Mouse (Mus musculus) cerebellum, adult 2 months (tissue): ENCODE results near the gene Rrp7a.
A peak's percentile ranks its signal among the peaks of the same experiment; 100 is the strongest.

ENCODE experiments used
- CTCF ChIP-seq: fragments of 200-500 bp; IDR thresholded peaks from 2 replicates; pipeline ENCODE4 v1.5.1; 2011; ENCODE audit warnings: low read depth, mild to moderate bottlenecking, control low read depth, low read length, moderate library complexity, borderline replicate concordance; ENCODE audit not compliant: insufficient read depth
- POLR2A ChIP-seq: fragments of 200-500 bp; IDR thresholded peaks from 2 replicates; pipeline ENCODE4 v1.6.1; 2011; ENCODE audit warnings: low read length, control low read depth, borderline replicate concordance; ENCODE audit not compliant: insufficient read depth

DNA sequence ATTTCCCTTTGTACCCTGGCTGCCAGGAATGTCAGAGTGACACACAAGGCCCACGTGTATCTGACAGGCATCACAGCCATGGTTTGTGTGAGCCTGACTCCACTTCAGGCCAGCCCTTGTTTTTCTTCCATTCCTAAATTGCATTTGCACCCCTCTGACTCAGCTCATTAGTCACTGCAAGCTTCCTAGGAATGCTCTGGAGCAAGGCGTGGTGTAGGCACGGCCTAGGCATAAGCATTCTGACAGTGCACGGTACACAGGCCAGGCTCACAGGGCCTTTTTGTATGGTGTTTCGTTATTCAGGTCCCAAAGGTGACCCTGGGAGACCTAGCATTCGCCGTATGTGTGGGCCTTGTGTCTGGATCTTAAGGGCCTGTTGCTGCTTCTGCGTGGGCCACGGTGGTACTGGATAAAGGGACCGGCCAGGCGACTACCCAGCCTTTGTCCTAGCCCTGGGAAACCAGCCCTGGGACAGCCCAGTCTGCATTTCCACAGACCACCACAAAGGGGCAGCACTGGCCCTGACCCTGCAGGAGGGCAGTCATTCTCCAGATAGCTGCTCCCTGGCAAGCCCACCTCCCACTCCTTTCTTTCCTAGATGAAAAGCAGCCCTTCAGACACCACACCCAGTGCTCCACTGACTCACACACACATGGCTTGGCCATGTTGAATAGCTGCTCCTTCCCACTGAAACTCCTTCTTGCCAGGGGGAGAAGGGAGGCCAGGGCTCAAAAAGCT, 34.5 kb upstream of the Rrp7a start:
- TF ChIP-seq CTCF (peak; percentile 74), POLR2A (no peak)
